Mouse (Mus musculus): ENCODE results near the gene Rasa3.

- TF ChIP-seq CTCF (conservative IDR thresholded peaks at IDR 0.05; ENCODE audit: low read length) = no peak
- TF ChIP-seq NANOG (IDR thresholded peaks at IDR 0.05; ENCODE audit: borderline replicate concordance, low read length) = no peak
- no peak for TF ChIP-seq POU5F1 (IDR thresholded peaks at IDR 0.05; ENCODE audit: borderline replicate concordance, low read length)
Measured at GRCm38 (mm10) chr8:13627591-13627990, 49.8 kb downstream of the Rasa3 start.
